Mouse (Mus musculus) intestine, postnatal 0 days (tissue): ENCODE results near the gene Isg20. TPM values are rescaled to one million over a fixed set of nuclear protein-coding genes. Genes with fewer than 3 reads are reported as not detected.

Experiments used
- ATAC-seq: fragments of 200-750 bp; cut with Nextera tagmentation; 2 replicates; pipeline ENCODE4 v1.8.0; 2017; ENCODE audit warnings: mild to moderate bottlenecking, moderate TSS enrichment, moderate library complexity
- H3K27ac ChIP-seq: fragments of 300-500 bp; sonication (generic); 2 replicates; pipeline ENCODE4 v1.5.1; 2014; ENCODE audit warnings: mild to moderate bottlenecking, low read depth, low read length, moderate library complexity
- H3K27me3 ChIP-seq: fragments of 300-500 bp; sonication (generic); replicated peaks from 2 replicates; pipeline ENCODE4 v1.6.1; 2014; ENCODE audit warnings: low read length, mixed read lengths; ENCODE audit not compliant: control insufficient read depth, insufficient read depth
- H3K36me3 ChIP-seq: fragments of 300-500 bp; sonication (generic); 2 replicates; pipeline ENCODE4 v1.6.1; 2014; ENCODE audit warnings: mild to moderate bottlenecking, moderate library complexity; ENCODE audit not compliant: control insufficient read depth, insufficient read depth
- H3K4me1 ChIP-seq: fragments of 300-500 bp; sonication (generic); replicated peaks from 2 replicates; pipeline ENCODE4 v1.6.1; 2014; ENCODE audit warnings: antibody characterized with exemption, low read length, mixed read lengths; ENCODE audit not compliant: control insufficient read depth, insufficient read depth
- H3K4me2 ChIP-seq: fragments of 300-500 bp; sonication (generic); replicated peaks from 2 replicates; pipeline ENCODE4 v1.6.1; 2014; ENCODE audit warnings: low read depth, mild to moderate bottlenecking, moderate library complexity
- H3K4me3 ChIP-seq: fragments of 300-500 bp; sonication (generic); 2 replicates; pipeline ENCODE4 v1.5.1; 2014; ENCODE audit warnings: low read depth, low read length
- H3K9ac ChIP-seq: fragments of 300-500 bp; sonication (generic); 2 replicates; pipeline ENCODE4 v1.6.1; 2014; ENCODE audit warnings: mild to moderate bottlenecking, low read depth, low read length
- H3K9me3 ChIP-seq: fragments of 300-500 bp; sonication (generic); 2 replicates; pipeline ENCODE4 v1.6.1; 2016; ENCODE audit warnings: mixed run types; ENCODE audit not compliant: control insufficient read depth
- CTCF ChIP-seq: sonication (generic); IDR thresholded peaks from 2 replicates; pipeline ENCODE4 v1.5.1; 2016; ENCODE audit warnings: low read depth, mild to moderate bottlenecking, control low read depth, antibody characterized with exemption, moderate library complexity
- WGBS: fragments of 180-500 bp; shearing (Covaris S2); extraction: QIAGEN DNeasy Blood & Tissue Kit; methylation state at CpG from one replicate; pipeline ENCODE4 v1.1.7; 2014; 5-methylcytosine and 5-hydroxymethylcytosine counted together
- polyA plus RNA-seq: library from polyadenylated mRNA; unstranded; fragments of >200 nt; fragmentation: Nextera tagmentation; extraction: Ambion mirVana; gene quantifications from 2 replicates; pipeline ENCODE4 v1.2.1, GENCODE M21; 2015

Gene Isg20
- polyA plus RNA-seq, 1 experiment from 2014 or later, result 4.3 TPM

DNA sequence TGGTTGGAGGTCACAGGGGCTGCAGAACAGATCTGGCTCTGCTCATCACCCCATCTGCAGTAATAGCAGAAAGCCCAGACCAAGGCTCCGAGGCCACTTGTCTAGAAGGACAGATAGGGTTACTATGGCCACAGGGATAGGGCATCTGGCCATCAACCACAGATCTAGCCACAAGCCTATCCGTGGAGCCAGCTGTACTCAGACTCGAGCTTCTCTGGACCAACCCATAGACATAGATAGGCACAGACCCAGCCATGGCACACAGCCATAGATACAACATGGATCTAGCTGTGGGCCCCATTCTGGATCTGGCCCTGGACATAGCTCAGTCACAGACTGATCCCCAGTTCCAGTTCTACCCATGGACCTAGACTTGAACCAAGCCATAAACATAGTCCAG, 27.7 kb downstream of the Isg20 start:
- TF ChIP-seq CTCF, result no peak
- no peaks in the 10 kb centered on the region for H3K27me3 ChIP-seq
- H3K4me1 ChIP-seq, result no peaks in the 10 kb centered on the region
- no peak overlapping the region for H3K4me3 ChIP-seq
- 83% methylated on average over 3 of the region's 3 CpGs for WGBS
- no peak overlapping the region for H3K4me2 ChIP-seq
- no peaks in the 10 kb centered on the region for H3K9me3 ChIP-seq
- H3K27ac ChIP-seq, result no peak overlapping the region
- ATAC-seq, result no peak
- H3K36me3 ChIP-seq, result no peaks in the 10 kb centered on the region
- H3K9ac ChIP-seq, result no peak overlapping the region

DNA sequence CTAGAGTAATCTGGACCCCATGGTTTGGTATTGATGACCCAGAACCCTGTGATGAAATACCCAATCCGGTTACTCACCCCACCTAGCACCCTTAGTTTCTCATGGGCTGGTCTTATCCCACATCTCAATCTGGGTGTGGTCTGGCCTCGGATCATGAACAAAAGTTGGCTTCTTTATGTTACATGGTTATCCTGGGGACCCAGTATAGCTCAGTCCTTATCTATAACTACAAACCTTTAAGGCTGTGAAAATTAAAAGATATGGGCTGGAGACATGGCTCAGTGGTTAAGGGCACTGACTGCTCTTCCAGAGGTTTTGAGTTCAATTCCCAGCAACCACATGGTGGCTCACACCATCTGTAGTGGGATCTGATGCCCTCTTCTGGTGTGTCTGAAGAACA, 29.3 kb downstream of the Isg20 start:
- Histone ChIP-seq H3K27me3 (no peaks in the 10 kb centered on the region), H3K36me3 (no peaks in the 10 kb centered on the region), H3K4me2 (no peak overlapping the region), H3K27ac (no peak overlapping the region), H3K4me1 (no peaks in the 10 kb centered on the region), H3K4me3 (no peak overlapping the region), H3K9ac (no peak overlapping the region), H3K9me3 (no peaks in the 10 kb centered on the region)
- ATAC-seq, result no peak
- TF ChIP-seq CTCF, result no peak
- WGBS, result 72% methylated on average over 2 of the region's 2 CpGs

DNA sequence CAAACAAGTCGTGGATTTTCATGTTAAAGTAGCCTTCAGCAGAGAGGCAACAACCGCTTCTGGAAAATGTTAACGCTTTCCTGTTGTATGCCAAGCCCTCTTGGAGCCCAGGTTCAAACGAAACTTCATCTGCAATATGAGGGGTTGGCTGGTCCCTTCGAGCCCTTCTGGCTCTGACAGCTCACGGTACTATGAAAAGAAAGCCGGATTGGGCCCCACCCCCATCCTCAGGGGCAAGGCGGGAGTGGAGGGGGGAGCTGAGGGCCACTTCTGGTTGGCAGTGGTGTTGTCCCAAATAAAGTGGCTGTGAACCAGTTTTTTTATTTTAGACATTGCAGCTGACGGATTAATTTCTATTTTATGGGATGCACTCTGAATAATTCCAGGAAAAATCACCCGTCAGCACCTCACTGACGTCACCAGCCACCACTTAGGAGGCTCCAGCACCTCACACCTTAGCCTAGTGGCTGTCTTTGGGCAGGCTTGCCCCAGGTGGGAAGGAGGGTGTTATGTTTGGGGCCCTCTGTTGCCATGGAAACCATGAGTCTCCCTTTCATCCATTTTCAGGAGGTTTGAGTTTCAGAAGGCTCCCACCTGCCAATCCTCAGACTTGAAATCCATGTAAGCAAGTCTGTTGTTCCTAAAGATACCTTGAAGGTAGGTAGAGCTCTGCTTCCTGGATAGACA, 40.8 kb downstream of the Isg20 start:
- Histone ChIP-seq H3K4me3 (no peak overlapping the region), H3K4me1 (0 out of 2 replicates have a peak, but pooled peaks cover 2% of the 10 kb centered on the region), H3K4me2 (no peak overlapping the region; the same call in 1 of the 2 replicates), H3K27ac (no peak overlapping the region), H3K9me3 (no peaks in the 10 kb centered on the region), H3K36me3 (no peaks in the 10 kb centered on the region), H3K9ac (no peak overlapping the region), H3K27me3 (no peaks in the 10 kb centered on the region)
- TF ChIP-seq CTCF, result no peak
- no peak for ATAC-seq
- 28% methylated on average over 11 of the region's 11 CpGs for WGBS

DNA sequence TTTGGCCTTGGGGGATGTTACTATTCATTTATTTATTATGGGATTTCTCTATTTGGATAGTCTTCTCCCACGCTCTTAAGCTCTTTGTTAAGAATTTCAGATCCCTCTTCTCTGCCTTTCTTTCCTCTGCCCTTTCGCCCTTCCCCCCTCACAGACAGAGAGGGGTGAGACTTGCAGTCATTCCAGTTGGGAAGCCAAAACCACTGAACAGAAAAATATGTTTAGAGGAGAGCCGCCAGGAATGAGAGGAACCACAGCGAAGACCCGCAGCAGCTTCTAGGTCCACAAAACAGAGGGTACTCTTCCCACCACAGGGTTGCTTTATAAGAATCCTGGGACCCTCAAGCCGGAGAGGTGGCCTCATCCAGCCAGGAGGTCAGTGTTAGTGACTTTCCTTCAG, 41.4 kb downstream of the Isg20 start:
- no peaks in the 10 kb centered on the region for H3K27me3 ChIP-seq
- 69% methylated on average over 6 of the region's 6 CpGs for WGBS
- no peak for ATAC-seq
- no peak overlapping the region for H3K4me3 ChIP-seq
- no peak for TF ChIP-seq CTCF
- H3K4me1 ChIP-seq, result 0 out of 2 replicates have a peak, but pooled peaks cover 2% of the 10 kb centered on the region
- no peak overlapping the region for H3K9ac ChIP-seq
- no peak overlapping the region for H3K27ac ChIP-seq
- no peak overlapping the region for H3K4me2 ChIP-seq
- H3K9me3 ChIP-seq, result no peaks in the 10 kb centered on the region
- H3K36me3 ChIP-seq, result no peaks in the 10 kb centered on the region

DNA sequence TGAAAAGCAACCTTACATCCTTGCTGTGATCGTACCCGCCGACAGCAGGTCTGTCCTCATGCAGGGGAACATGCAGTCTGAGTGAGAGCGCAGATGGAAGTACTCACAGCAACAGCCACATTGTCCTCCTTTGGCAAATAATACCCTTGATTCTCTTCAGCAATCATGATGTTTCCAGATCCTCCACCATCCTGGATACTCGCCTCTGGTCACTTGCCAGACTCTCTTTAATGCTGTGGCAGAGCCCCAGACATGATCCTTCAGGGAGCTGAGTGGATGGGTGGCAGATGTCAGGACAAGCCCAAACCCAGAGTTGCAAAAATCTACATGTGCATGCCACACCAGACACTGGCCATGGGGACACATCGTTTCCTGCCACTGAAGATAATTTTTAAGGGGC, 41.9 kb downstream of the Isg20 start:
- H3K9me3 ChIP-seq, result no peaks in the 10 kb centered on the region
- no peak overlapping the region for H3K4me2 ChIP-seq
- H3K27ac ChIP-seq, result no peak overlapping the region
- H3K4me3 ChIP-seq, result no peak overlapping the region
- no peaks in the 10 kb centered on the region for H3K36me3 ChIP-seq
- ATAC-seq, result no peak
- 0 out of 2 replicates have a peak, but pooled peaks cover 2% of the 10 kb centered on the region for H3K4me1 ChIP-seq
- no peaks in the 10 kb centered on the region for H3K27me3 ChIP-seq
- H3K9ac ChIP-seq, result no peak overlapping the region
- WGBS, result 86% methylated on average over 6 of the region's 6 CpGs
- TF ChIP-seq CTCF, result no peak

DNA sequence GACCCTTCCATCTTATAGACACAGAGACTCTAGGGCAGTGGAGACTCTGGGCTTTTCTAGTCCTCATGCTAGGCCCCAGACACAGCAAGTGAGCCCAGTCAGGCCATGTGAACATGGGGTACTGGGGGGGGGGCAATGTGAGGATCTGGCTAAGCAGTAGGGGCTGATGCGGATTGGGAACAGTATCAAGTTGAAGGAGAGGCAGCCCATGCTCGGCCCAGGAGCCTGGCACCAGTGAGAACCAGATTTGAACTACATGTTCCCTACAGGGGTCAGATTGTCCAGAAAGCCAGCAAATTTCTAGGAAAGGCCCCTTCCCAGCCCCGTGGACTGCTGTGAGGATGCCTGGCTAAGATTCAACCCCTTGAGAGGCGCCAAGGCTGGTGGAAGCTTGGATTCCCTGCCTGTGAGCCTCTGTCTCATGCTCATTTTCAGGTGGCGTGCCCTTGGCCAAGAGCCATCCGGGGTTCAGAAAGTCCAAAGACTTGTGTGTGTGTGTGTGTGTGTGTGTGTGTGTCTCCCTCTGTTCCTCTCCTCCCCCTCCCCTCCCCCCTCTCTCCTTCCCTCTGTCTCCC, 45.4 kb downstream of the Isg20 start:
- no peak for ATAC-seq
- no peak overlapping the region for H3K4me2 ChIP-seq
- H3K27me3 ChIP-seq, result no peaks in the 10 kb centered on the region
- no peak overlapping the region for H3K9ac ChIP-seq
- no peak overlapping the region for H3K27ac ChIP-seq
- no peak for TF ChIP-seq CTCF
- no peaks in the 10 kb centered on the region for H3K36me3 ChIP-seq
- WGBS, result 79% methylated on average over 6 of the region's 6 CpGs
- H3K4me1 ChIP-seq, result 0 out of 2 replicates have a peak, but pooled peaks cover 2% of the 10 kb centered on the region
- no peak overlapping the region for H3K4me3 ChIP-seq
- H3K9me3 ChIP-seq, result no peaks in the 10 kb centered on the region
